Mouse (Mus musculus) layer of hippocampus, postnatal 14 days (tissue): ENCODE measurements around the gene Kdelr1. TPM values are rescaled to one million over a fixed set of nuclear protein-coding genes. Genes with fewer than 3 reads are reported as not detected.
"Not testable (repeated sequence)": the region's sequence is repeated elsewhere in the genome, so short reads cannot be mapped to it uniquely, and the experiment has no call there.

Experiments used
- DNase-seq, 2 experiments: peaks; one replicate each; pipeline ENCODE4 v3.0.0; 2021 to 2022; ENCODE audit warnings: low spot score in 2 of 2, mixed read lengths in 1 of 2
- total RNA-seq, 2 experiments: library from RNA; stranded (reverse); gene quantifications; 2 replicates each; pipeline ENCODE4 v1.2.3; 2021

Gene Kdelr1
- total RNA-seq, 2 experiments from 2014 or later: 87.5 to 91.6 TPM

- DNase-seq: no peak
Measured at GRCm38 (mm10) chr7:45869787-45870186, 2.8 kb upstream of the Kdelr1 start.

GRCm38 (mm10) chr7:45870282-45871058 lies 2.1 kb upstream of the Kdelr1 start:
- DNase-seq: no peak

GRCm38 (mm10) chr7:45873061-45873947 lies 732 bp downstream of the Kdelr1 start:
- peak in 1 of 2 experiments; percentile 64 for DNase-seq

- no peak for DNase-seq
Measured at GRCm38 (mm10) chr7:45876895-45877294, 4.3 kb downstream of the Kdelr1 start.

- DNase-seq: not testable (repeated sequence)
Measured at GRCm38 (mm10) chr7:45878278-45878677, 5.7 kb downstream of the Kdelr1 start, which contains the start of gene Grin2d. Gene Grin2d, minus strand, starts transcription at chr7:45878378.

GRCm38 (mm10) chr7:45880531-45880930 lies 8.0 kb downstream of the Kdelr1 start:
- no peak for DNase-seq

- no peak for DNase-seq
Measured at GRCm38 (mm10) chr7:45881011-45881410, 8.4 kb downstream of the Kdelr1 start.

GRCm38 (mm10) chr7:45887246-45887645 lies 14.7 kb downstream of the Kdelr1 start:
- DNase-seq: no peak

GRCm38 (mm10) chr7:45892651-45893050 lies 20.1 kb downstream of the Kdelr1 start:
- no peak for DNase-seq

- no peak for DNase-seq
Measured at GRCm38 (mm10) chr7:45895931-45896516, 23.5 kb downstream of the Kdelr1 start.

- peak; percentile 96 to 99 for DNase-seq
Measured at GRCm38 (mm10) chr7:45896517-45897257, 24.1 kb downstream of the Kdelr1 start, which contains the start of the genes Syngr4 and Tmem143. Gene Syngr4, minus strand, starts transcription at chr7:45896714. Gene Tmem143, plus strand, starts transcription at chr7:45896941.

GRCm38 (mm10) chr7:45897258-45897757 lies 24.7 kb downstream of the Kdelr1 start:
- peak; percentile 51 to 62 for DNase-seq

GRCm38 (mm10) chr7:45898125-45898524 lies 25.6 kb downstream of the Kdelr1 start:
- DNase-seq: not testable (repeated sequence)

- no peak for DNase-seq
Measured at GRCm38 (mm10) chr7:45901562-45901961, 29.0 kb downstream of the Kdelr1 start.

GRCm38 (mm10) chr7:45902481-45903002 lies 30.0 kb downstream of the Kdelr1 start:
- no peak for DNase-seq

GRCm38 (mm10) chr7:45906622-45907021 lies 34.0 kb downstream of the Kdelr1 start:
- no peak for DNase-seq

- DNase-seq: no peak
Measured at GRCm38 (mm10) chr7:45908384-45908783, 35.8 kb downstream of the Kdelr1 start.

GRCm38 (mm10) chr7:45909145-45909544 lies 36.6 kb downstream of the Kdelr1 start:
- DNase-seq: no peak

GRCm38 (mm10) chr7:45914067-45914466 lies 41.5 kb downstream of the Kdelr1 start:
- DNase-seq: no peak

GRCm38 (mm10) chr7:45915011-45915410 lies 42.4 kb downstream of the Kdelr1 start:
- no peak for DNase-seq
